Mouse (Mus musculus): ENCODE measurements around the gene Ccdc110.

Gene Ccdc110

DNA sequence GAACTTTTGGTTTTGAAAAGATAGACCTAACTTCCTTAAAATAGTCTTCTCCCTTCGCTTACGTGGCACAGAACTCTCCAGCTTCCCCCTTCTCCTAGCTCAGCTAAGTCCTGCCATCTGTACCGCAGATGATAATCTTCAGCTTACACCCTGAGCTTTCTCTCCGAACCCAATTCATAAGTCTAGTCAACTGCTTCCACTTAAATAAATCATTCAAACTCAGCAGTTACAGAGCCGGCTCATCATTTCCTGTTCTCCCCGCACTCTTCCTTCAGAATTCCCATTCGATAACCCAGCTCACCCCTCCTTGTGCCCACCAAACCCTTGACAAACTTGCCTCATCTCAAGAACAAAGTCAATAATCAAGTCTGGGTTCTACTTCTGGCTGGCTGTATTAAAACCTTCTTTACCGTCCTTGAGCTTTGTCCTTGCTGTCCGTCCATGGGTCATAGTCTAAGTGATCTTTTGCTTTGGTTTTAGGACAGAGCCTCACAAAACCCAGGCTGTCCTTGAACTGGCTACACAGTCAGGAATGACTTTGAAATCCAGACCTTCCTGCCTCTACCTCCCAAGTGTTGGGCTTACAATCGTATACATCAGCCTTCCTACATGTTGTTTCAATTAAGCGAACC lies 41.5 kb downstream of the Ccdc110 start:
- no peak for DNase-seq (ENCODE audit: low spot score)

DNA sequence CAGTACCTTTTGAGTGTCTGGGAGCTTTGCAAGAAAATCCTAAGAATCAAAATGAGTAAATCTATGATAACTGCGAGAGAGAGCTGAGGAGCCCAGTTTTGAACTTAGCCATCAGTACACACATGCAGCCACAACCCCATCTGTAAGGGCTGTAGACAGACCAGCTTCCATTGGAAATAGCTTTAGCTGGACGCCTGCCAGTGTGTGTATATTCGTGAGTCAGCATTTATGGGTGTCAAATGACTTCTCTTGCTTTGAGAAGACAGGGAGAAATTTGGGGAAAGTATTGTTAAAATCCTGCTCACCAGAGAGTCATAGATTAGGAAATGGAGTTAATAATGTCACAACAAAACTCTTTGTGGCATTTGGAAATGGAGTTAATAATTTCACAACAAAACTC lies 52.2 kb downstream of the Ccdc110 start:
- no peak for DNase-seq (ENCODE audit: low spot score)

DNA sequence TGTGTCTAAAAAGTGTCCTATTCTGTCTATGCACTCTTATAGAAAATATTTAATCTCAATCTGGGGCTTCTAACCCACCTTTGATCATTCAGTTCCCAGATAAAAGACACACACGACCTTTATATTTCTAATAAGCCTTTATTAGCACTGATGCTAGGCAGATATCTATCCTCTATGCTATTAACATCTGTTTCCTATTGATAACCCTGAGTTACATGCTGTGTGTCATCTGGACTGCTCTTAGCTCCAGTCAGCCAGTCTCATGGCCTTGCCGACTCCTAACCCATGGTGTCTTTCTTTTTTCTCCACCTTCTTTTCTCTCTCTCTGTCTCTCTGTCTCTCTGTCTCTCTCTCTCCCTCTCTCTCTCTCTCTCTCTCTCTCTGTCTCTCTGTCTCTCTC lies 53.8 kb downstream of the Ccdc110 start:
- no peak for DNase-seq (ENCODE audit: low spot score)

DNA sequence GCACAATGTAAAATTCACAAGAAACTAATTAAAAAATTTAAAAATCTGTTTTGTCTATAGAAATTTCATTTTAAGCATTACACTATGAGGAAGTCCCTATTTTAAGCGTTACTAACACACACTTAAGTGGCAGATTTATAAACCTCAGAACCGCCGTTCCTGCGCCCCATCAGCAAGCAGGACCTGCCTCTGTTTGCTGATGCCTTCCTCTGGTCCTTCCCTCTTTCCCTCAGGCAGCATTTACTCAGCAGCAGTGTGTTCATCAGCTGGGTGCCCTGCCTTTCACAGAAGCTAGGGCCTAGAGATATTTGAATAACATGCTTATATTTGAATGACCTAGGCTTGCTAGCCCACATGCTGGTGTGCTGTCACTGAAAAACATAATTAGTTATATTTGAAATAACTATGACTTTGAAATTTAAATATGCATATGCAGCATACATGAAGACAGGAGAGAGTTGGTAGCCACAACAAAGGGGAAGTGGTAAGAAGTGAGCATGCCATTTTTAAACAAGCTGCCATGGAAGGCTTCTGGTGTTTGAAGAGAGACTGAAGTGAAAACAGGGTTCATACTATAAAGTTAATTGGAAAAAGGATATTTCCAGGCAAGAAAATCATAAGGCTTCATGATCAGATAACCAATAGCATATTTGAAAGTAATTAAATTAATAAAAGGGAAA lies 56.4 kb downstream of the Ccdc110 start:
- DNase-seq (ENCODE audit: low spot score), result no peak
